Mouse (Mus musculus): ENCODE data around the gene Map3k5.
A peak's percentile ranks its signal among the peaks of the same experiment; 100 is the strongest.

The Map3k5 gene

DNA sequence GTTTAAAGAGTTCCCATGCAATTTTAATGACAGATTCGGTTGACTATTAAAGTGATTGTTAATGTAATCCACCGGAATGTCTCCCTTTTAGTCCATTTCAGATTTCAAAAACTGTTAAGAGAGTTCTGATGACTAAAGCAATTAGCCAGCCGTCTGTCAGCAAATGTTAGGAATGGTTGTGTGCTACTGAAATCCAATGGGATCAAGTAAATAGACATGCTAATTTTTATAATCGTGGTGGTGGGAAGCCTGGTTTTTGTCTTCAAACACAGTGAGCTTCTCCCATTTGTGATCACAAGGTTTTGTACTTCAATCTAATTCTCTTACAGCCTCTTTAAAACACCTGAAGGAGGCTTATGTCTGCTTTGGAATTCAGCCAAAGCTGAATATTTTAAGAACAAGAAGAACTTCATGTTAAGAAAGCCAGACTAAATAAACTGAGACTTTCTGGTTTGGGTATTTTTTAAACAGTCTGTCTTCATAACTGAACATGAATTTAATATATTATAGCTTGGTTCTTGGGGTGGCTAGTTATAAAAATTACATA is 1.6 kb downstream of the Map3k5 start:
- no peak for DNase-seq

DNA sequence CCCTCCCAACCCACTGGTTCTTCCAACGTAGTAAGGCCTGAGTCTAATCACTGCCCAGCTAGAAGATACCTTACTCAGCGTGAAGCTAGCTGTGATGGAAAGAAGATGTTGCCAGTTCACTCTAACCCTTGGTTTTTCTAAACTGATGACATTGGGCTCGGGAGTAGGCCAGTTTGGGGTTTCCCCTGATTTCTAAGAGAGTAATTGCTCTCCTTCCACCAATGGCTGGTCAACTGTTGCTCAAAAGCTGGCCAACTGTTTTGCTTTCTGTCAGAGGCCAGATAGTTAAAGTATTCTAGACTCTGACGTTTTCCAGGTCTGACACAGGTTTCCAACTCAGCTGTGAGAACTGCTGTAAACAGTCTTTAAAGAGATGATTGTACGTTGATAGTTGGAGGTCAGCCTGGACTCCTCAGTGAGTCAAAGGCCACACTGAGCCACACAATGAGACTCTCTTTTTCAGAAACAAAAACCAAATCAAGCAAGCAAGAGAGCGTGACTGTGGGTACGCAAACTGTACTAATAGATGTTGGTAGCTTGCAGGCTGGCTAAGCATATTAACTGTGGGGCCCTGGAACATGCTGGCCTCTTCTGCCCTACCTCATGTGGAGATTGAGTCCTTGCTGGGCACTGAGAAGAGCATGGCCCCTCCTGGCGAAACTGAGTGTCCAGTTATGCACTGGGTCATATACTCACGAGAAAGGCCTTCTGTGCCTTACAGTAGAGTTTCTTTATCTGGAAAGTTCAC is 2.9 kb downstream of the Map3k5 start:
- DNase-seq: no peak

DNA sequence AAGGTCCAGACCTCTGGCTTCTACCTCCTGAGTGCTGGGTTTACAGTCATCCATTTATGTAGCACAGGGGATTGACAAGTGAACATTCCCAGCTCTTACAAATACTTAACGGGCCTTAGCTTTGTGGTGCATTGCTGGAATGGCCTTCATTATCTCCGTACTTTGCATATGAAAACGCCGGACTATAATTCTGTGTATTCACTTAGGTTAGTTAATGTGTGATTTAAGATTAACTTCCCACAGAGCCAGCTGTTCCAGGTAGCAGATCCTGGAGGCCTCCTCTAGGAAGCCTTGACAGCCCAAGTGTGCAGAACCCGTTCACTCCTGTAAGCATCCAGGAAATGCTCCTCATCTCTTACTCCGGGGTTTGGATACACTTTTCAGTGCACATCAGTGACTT is 4.5 kb downstream of the Map3k5 start:
- no peak for DNase-seq

DNA sequence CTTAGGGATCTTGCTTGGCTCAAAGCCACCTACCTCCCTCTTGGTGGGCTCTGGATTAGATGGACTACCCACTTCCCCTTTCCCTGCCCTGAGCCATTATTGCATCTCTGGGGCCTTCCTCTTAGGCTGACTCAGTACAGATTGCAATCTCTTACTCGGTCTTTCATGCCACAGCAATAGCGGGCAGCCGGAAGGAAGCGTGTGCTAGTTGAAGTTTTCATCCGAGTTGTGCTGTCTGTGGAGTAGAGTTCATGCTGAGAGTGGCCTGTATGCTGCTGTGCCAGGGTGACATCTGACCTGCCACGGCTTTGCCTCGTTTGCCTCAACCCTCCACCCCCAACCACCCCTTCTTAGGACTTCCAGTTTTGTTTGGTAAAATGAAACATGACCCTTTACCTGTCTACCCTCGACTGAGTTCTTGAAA is 5.0 kb downstream of the Map3k5 start:
- DNase-seq: no peak

DNA sequence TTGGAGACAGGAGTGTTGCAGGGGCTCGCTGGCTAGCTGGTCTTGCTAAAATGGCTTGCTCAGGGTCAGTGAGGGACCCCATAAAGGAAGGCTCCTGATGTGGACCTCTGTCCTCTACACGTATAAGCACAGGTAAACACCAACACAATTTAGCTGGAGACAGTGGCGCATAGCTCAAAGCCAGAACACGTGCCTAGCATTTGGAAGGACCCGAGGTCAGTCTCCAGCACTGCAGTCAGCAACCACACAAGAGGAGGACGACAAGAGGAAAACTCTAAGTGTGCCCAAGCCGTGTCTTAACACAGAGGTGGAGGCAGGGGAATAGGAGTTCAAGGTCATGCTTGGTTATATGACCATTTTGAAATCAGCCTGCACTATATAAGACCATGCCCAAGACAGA is 5.9 kb downstream of the Map3k5 start:
- DNase-seq: no peak

DNA sequence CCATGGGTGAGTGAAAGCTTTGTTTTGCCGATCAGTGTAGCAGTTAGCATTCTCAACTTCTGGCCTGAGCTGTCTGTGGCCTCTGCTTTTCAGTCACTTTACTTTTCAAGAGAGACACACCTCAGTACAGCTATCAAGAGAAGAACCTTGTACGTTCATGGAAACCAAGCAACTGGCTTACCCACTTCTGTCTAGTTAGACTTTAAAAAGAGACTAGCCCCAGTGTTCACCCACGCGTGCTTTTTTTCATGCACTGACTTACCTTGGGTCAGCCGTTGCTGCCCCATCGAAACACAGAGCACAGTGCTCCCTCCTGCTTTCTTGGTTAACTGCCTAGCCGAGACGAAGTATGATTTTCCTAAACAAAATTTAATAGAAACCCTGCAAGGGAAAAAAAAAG is 6.4 kb downstream of the Map3k5 start:
- no peak for DNase-seq

DNA sequence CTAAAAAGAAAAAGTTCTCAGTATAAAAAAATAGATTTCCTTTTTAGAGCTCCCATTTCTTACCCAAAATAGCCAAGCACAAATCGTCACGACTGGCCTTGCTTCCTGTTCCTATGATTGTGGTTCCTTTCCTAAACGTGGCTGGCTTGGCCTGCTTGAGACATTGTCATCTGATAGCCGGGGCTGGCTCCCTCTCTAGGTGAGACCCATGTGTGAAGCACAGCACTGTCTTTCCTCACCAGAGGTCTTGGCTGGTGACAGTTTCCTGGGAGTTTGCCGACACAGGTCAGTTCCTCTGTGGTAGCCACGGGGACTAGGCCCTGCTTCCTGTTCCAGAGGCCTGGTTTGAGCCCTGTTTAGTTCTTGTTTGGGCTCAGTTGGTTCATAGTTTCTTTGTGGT is 6.8 kb downstream of the Map3k5 start:
- DNase-seq: no peak

DNA sequence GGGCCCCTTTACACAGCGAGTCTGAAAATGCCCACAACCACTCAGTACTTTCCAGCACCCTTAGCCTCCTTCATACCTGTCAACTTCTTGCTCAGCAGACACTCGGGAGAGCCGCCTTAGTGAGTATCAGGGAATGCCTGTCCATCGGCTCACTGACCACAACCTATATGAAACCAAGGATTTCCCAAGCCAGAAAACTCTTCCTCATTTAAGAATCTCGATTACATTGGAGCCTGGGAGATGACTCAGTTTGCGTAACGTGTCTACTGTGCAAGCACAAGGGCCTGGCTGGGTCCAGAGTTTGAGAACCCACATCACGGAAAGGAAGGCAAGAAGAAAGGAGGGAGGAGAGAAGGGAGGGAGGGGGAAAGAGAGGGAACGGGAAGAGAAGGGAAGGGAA is 7.6 kb downstream of the Map3k5 start:
- DNase-seq: no peak

DNA sequence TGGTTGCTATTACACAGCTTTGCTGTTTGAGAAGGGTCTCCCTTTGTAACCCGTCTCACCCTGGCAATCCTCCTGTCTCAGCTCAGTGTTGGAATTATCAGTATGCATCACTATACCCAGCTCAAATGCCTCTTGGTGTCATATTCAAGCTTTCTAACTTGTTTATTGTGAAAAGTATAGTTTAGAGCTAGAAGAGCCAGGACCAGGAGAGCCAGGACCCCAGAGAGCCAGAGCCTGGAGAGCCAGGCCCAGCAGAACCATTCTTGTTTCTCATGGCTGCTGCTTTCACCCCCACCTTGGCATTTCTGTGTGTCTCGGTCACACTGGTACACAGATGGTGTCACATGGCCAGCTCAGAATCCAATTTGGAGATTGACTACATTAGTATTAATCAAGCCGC is 8.3 kb downstream of the Map3k5 start:
- DNase-seq: no peak

DNA sequence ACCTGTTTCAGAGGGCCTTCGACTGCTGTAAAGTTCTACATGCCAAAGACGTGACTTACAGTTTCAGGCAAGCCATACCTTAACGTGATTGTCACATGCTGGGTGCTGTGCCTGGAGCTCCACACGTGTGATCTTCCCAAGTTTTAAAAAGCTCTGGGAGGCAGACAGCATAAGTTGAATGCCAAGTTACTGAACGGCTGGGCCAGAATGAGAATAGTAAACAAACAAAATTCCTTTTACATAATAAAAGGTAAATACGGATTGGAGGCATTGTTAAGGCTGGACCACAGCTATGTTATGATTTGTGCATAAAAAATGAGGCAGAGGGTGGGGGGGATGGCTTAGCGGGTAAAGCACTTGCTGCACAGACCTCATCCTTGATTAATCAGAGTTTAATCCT is 11.4 kb downstream of the Map3k5 start:
- no peak for DNase-seq

DNA sequence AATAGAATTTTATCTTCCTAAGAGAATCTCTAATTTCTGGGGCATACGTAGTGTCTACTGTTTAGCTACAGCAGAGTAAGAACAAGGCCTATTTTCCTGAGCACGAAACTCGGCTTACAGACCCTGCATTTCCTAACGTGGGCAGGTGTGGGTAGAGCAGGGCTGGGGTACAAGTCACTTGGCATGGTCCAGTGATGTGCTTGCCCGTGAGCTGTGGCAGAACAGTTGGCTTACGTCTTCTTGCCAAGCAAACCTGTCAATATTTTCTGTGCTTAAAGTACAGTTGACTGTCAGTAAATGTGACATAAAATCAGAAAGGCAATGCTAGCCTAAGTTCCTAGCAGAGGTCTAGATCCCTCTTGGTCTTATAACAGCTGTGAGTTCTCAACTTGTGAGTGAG is 12.4 kb downstream of the Map3k5 start:
- DNase-seq: no peak

DNA sequence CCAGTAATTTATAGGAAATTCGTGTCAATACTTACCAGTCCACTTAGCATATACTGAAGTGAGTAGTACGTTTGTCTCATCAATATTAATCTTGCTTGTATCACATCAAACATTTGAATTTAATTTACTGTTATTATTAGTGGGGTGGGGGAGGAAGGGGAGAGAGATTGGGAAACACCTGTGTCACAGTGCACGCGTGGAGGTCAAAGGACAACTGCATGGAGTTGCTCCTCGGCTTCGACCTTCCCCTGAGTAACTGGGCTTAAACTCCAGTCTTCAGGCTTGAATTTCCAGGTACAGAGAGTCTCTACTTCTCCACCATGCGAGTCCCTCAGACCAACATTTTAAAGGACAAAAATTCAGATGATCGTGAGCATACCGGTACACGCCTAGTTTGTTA is 13.2 kb downstream of the Map3k5 start:
- DNase-seq: no peak

DNA sequence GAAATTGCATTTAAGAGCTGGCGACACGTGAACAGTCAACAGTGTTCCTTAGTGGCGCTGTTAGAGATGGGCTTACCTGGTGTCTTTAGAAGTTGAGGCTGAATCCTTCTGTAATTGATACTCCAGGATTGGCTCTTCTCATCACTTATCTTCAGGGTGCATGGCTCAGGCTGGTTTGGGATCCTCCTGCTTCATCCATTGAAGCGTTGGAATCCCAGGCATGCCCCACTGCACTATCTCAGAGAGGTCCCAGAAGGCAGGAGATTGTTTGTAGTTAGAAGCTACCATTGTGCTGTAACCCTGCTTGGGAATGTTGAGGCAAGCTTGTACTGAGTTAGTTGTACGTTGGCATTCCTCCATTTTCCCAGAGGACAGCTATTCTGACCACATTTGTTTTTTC is 13.6 kb downstream of the Map3k5 start:
- no peak for DNase-seq

DNA sequence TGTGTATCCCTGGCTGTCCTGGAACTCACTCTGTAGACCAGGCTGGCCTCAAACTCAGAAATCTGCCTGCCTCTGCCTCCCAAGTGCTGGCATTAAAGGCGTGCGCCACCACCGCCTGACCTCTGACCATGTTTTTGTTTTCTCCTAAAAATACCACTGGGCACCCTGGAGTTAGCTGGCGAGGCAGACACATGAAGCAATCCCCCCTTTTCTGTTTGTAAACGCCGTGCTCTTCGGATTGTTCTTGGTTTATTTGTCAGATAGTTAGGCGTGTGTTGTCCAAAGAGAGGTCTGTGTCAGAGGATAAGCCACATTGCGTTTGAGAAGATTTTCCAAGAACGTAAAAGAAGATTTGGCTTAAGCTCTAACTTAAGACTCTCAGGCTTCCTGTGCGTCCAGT is 14.1 kb downstream of the Map3k5 start:
- no peak for DNase-seq

DNA sequence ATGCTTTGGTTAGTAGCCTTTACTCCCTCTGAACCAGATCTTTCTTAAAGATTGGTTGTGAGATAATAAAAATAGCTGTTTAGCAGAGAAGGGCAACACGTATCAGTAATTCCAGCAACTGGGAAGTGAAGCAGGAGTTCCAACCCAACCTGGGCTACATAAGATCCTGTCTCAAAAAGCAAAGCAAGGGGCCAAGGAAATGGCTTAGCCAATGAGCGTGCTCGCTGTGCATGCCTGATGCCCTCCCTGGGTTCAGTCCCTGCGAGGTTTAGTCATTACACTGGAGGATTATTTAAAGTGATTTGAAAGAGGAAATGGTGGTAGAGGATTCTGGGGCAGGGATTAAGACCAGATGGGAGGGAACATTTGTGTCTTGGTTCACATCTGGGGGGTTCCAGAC is 14.8 kb downstream of the Map3k5 start:
- DNase-seq: no peak

DNA sequence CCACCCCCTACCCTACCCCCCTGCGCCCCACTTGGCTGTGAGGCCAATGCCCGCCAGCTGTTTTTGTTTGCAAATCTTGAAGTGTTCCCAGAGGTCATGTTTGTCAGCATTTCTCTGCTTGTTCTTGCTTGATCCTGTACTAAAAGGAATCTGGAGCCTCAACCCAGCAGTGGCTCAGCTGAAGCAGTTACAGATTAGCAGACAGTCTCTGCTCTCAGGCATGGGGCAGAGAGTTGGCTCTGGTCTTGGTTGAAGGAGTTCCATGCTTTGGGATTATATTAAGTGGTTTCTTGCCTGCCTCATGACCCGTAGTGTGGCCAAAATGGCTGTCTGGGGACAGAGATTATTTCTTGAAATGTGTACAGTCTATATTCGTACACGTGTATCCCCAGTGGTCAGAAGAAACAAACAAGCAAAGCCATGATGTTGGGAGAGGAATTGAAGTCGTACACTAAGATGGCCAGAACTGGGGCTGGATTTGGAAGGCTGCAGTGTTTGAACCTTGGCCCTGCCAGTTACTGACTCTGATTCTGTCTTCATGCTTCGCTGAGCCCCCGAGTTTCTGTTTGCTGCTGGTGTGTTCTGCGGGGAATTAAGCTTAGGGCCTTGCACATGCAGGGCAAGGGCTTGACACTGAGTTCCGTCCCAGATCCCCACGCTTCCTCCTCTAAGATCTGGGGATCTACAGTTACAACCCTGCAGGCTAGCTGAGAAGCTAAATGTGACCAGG is 18.9 kb downstream of the Map3k5 start:
- DNase-seq: no peak

DNA sequence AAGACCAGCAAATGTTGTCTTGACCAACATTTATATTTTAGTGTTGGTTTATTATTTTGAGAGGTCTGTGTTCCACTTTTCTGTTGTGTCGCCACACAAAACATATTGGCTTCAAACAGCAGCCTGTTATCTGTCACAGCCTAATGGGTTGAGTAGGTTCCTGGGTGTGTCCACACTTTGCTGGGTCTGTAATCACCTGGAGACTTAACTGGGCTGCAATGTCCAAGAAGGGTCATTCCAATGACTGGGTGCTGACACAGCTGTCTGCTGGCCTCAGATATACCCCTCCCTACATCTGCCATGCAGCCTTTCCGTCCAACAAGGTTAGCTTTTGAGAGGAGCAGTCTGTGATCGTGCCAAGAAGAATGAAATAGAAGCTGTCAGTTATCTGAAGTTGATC is 20.3 kb downstream of the Map3k5 start:
- no peak for DNase-seq

DNA sequence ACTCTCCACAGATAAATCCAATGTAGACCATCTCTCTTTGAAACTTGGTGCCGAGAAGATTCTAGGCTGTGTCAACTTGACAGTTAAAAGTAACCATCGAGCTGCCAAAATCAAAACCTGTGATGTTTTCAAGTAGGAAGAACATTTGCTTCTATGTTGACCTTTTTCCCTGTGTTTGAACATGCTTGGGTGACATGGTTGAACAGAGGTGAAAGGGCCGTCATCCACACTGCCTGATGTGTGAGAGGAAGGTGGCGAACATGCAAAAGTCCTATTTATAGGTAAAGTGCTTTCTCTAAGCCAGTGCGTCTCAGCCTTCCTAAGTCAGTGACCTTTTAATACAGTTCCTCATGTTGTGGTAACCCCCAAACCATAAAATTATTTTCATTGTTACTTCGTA is 21.5 kb downstream of the Map3k5 start:
- DNase-seq: no peak

DNA sequence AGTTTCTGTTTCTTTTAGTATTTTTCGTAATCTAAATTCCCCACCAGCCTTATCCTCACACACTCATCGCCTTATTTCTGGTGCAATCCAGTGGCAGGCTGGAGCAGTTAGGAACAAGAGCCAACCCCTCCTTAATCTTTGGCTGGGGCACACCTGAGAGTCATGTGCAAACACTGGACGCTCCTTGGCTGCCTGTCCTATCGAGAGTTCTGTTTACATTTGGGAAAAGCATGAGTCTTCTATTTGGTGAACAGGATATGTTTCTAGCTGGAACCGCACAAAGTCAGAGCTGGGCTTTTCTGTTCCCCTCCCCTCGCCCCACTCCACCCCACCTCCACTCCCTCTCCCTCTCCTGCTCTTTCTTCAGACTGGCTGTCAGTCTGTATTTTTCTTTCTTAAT is 22.5 kb downstream of the Map3k5 start:
- DNase-seq: no peak

DNA sequence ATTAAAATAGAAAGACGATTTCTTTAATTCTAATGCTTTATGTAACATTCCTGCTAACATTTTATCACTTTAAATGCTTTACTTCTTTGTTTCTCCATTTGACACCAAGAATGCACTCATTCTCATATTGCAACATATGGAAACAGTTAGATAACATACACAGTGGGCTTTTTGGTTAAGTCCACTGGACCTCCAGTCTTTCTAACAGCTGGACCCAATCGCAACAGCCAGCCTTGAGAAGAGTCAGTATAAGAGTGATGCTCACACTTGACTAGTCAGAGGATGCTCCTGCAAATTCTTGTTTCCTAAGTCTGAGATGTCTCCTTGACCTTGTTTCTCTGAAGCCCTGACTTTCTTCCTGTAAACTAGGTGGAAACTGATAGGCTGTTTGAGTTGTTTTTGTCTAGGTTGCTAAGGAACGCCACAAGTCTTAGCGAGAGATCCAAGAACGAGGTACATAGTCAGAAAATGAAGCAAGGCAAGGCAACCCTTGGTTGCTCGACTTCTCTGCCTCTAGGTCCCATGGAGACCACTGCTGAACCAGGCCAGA is 26.6 kb downstream of the Map3k5 start:
- no peak for DNase-seq

DNA sequence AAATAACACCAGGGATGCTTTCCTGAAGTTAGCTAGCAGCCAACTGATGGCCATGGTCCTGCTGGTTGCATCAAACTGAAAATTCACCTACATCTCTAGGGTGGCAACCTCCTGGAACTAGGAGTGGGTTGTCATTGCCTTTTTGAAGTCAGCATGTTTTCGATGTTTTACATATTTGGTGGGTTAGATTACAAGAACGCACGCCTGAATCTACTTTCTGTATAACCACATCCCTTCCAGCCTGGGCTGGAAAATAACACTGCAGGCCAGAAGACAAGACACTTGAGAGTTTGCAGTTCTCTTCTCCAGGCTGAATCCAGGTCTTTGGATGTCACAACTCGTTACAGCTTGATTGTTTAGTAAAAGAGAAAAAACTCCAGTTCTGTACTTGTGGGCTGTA is 28.5 kb downstream of the Map3k5 start:
- no peak for DNase-seq

DNA sequence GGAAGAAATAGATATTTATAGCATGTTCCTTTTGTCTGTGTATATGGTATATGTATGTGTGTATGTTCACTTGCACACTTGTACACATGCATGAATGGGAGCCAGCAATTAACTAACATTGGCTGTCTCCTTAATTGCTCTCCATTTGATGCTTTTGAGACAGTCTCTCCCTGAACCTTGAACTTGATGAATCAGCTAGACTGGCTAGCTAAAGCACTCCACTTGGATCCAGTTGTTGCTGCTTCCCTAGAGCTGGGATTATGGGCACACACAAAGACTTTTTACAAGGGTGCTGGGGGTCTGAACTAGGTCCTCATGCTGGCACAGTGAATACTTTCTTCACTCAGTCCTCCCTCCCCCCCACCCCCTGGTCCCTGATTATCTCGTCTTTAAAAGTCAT is 28.9 kb downstream of the Map3k5 start:
- no peak for DNase-seq

DNA sequence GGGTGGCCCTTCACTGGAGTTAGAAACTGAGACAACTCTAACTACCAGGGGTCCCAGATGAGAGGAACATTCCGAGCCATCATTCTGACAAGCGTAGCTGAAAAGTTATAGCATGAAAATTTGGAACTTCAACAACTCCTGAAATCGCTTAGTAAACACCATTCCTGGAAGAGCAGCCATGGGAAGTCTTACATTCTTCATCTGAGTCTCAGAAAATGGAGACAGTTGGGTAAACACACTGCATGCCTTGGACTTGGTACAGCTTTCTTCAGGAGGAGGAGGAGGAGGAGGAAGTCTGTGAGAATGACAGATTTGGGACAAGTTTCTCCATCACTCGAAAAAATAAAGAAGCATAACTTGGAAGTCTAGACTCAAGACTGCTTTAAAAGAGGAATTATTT is 29.8 kb downstream of the Map3k5 start:
- DNase-seq: no peak

DNA sequence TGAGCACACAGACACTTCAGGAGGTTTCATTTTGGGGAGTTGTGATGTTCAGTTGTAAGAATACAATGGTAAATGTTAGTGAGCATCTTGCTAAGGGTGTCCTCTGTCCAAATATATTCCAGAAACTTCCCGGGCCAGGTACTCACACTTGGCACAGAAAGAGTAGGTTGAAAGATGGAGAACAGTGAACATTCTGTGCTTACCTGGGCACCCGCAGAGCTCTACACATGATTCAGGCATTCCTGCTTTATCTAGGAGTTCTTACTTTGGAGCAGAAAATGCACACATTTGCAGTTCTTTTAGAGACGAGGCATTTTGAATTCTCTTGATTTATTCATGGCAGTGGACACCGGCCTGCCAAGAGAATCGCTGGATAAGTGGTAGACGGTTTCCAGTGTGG is 32.3 kb downstream of the Map3k5 start:
- peak in 1 of 2 experiments; percentile 30 for DNase-seq
